Mouse (Mus musculus): ENCODE results near the gene AI987944.

AI987944 gene

GRCm38 (mm10) chr7:41393048-41393971 is at the start of gene AI987944:
AI987944 (minus strand) TSS chr7:41393379.
- peak; percentile 73 to 75 for DNase-seq

GRCm38 (mm10) chr7:41394130-41394529 is 951 bp upstream of the AI987944 start:
- no peak for DNase-seq
